Mouse (Mus musculus): ENCODE data around the gene Zmat5.

GRCm38 (mm10) chr11:4684186-4684585, 20.3 kb upstream of the Zmat5 start:
- TF ChIP-seq GATA1 (IDR thresholded peaks at IDR 0.05; ENCODE audit: low read length) (no peak), TAL1 (IDR thresholded peaks at IDR 0.05; ENCODE audit: low read length) (no peak)
